Mouse (Mus musculus) liver, embryonic 11.5 days (tissue): ENCODE data around the gene Fam76b. TPM values are rescaled to one million over a fixed set of nuclear protein-coding genes. Genes with fewer than 3 reads are reported as not detected.

ENCODE experiments used
- ATAC-seq: fragments of 200-750 bp; cut with Nextera tagmentation; replicated peaks from 2 replicates; pipeline ENCODE4 v1.8.0; 2017; ENCODE audit warnings: moderate number of reproducible peaks, mild to moderate bottlenecking, moderate TSS enrichment, moderate library complexity; ENCODE audit not compliant: low FRiP score
- DNase-seq: peaks from one replicate; pipeline ENCODE4 v3.0.0-alpha.2; 2017; ENCODE audit warnings: low spot score
- H3K27ac ChIP-seq: fragments of 300-500 bp; sonication (generic); 2 replicates; pipeline ENCODE4 v1.5.1; 2014; ENCODE audit warnings: mild to moderate bottlenecking, low read depth, low read length, control low read depth
- H3K27me3 ChIP-seq: fragments of 300-500 bp; sonication (generic); replicated peaks from 2 replicates; pipeline ENCODE4 v1.6.1; 2014; ENCODE audit warnings: low read length, mixed read lengths; ENCODE audit not compliant: control insufficient read depth, insufficient read depth
- H3K36me3 ChIP-seq: fragments of 300-500 bp; sonication (generic); 2 replicates; pipeline ENCODE4 v1.6.1; 2014; ENCODE audit warnings: mild to moderate bottlenecking, low read length, moderate library complexity, mixed read lengths; ENCODE audit not compliant: control insufficient read depth, insufficient read depth
- H3K4me1 ChIP-seq: fragments of 300-500 bp; sonication (generic); replicated peaks from 2 replicates; pipeline ENCODE4 v1.6.1; 2014; ENCODE audit warnings: low read length, mixed read lengths; ENCODE audit not compliant: control insufficient read depth, insufficient read depth
- H3K4me2 ChIP-seq: fragments of 300-500 bp; sonication (generic); 2 replicates; pipeline ENCODE4 v1.6.1; 2014; ENCODE audit warnings: mild to moderate bottlenecking, control low read depth, moderate library complexity
- H3K4me3 ChIP-seq: fragments of 300-500 bp; sonication (generic); 2 replicates; pipeline ENCODE4 v1.5.1; 2014; ENCODE audit warnings: low read depth, low read length, control low read depth
- H3K9ac ChIP-seq: fragments of 300-500 bp; sonication (generic); 2 replicates; pipeline ENCODE4 v1.6.1; 2014; ENCODE audit warnings: low read depth, low read length, control low read depth
- H3K9me3 ChIP-seq: fragments of 300-500 bp; sonication (generic); 2 replicates; pipeline ENCODE4 v1.6.1; 2016; ENCODE audit warnings: low read length, inconsistent platforms, mixed read lengths; ENCODE audit not compliant: control insufficient read depth
- WGBS: fragments of 180-500 bp; shearing (Covaris S2); extraction: QIAGEN DNeasy Blood & Tissue Kit; methylation state at CpG from one replicate; pipeline ENCODE4 v1.1.7; 2014; 5-methylcytosine and 5-hydroxymethylcytosine counted together
- polyA plus RNA-seq: library from polyadenylated mRNA; unstranded; fragments of >200 nt; fragmentation: Nextera tagmentation; extraction: Ambion mirVana; gene quantifications from 2 replicates; pipeline ENCODE4 v1.2.1, GENCODE M21; 2014

Gene Fam76b
- polyA plus RNA-seq, 1 experiment from 2014 or later: 20.5 TPM

GRCm38 (mm10) chr9:13848481-13849480 is 21.3 kb downstream of the Fam76b start:
- no peak for DNase-seq
- no peak overlapping the region for H3K9ac ChIP-seq

DNA sequence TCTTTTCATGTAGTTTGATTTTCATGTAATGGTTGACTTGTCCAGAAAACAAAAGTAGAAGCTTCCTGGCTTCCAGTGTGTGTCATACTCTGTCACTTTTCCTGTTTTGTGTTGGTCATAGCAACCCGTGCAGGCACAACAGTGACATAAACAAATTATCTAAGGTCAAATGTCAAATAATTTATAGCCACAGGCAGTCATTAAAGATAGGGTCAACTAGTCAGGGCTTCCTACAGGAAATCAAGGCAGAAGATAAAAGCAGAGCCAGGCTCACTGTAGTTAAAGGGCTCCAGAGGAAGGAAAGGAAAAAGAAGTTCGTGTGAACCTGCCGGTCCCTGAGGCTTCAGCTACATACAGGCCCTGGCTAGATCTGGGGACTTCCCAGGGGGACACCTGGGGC is 26.4 kb downstream of the Fam76b start:
- no peak overlapping the region for H3K4me3 ChIP-seq
- no peaks in the 10 kb centered on the region for H3K36me3 ChIP-seq
- WGBS: 43% methylated on average over 3 of the region's 3 CpGs
- H3K9ac ChIP-seq: no peak overlapping the region
- H3K27ac ChIP-seq: no peak overlapping the region
- H3K9me3 ChIP-seq: no peaks in the 10 kb centered on the region
- DNase-seq: no peak
- no peak overlapping the region for H3K4me2 ChIP-seq
- H3K4me1 ChIP-seq: no peaks in the 10 kb centered on the region
- H3K27me3 ChIP-seq: no peaks in the 10 kb centered on the region
- no peak for ATAC-seq

More at GRCm38 (mm10) chr9:13848481-13849480, 21.3 kb downstream of the Fam76b start:
- Histone ChIP-seq H3K4me3 (no peak overlapping the region), H3K27ac (no peak overlapping the region), H3K4me1 (no peaks in the 10 kb centered on the region), H3K4me2 (no peak overlapping the region), H3K27me3 (no peaks in the 10 kb centered on the region), H3K36me3 (no peaks in the 10 kb centered on the region; the same call in 1 of the 2 replicates), H3K9me3 (no peaks in the 10 kb centered on the region)
- ATAC-seq: peak; percentile 65; the same call in 1 of the 2 replicates
- WGBS: 83% methylated on average over 10 of the region's 10 CpGs

- H3K27me3 ChIP-seq: no peaks in the 10 kb centered on the region
- no peak overlapping the region for H3K4me3 ChIP-seq
- ATAC-seq (no peak), DNase-seq (no peak)
- no peak overlapping the region for H3K4me2 ChIP-seq
- no peaks in the 10 kb centered on the region for H3K36me3 ChIP-seq
- no peaks in the 10 kb centered on the region for H3K9me3 ChIP-seq
- WGBS: 62% methylated on average over 1 of the region's 1 CpGs
- H3K9ac ChIP-seq: no peak overlapping the region
- no peak overlapping the region for H3K27ac ChIP-seq
- H3K4me1 ChIP-seq: no peaks in the 10 kb centered on the region
Observed at GRCm38 (mm10) chr9:13856247-13856646, 28.7 kb downstream of the Fam76b start.

DNA sequence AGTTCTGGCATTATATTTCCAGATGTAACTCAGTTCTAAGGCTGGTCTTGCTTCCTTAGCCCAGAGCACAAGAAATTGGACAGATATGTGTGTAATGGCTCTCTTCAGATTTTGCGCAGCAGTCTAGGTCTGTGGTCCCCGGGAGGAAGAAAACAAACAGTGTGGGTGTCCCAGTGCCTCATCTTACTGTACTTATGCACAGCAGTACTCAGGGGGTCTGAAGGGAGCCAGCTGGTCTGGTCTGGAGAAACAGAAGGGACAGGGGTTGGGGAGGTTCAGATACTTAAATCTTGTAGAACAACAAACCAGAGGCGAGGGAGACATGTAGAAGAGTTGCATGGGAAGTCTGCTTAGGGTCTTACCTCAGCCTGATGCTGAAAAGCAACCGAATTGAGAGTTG is 29.3 kb downstream of the Fam76b start:
- no peaks in the 10 kb centered on the region for H3K27me3 ChIP-seq
- WGBS: 71% methylated on average over 4 of the region's 4 CpGs
- H3K36me3 ChIP-seq: no peaks in the 10 kb centered on the region
- H3K9me3 ChIP-seq: no peaks in the 10 kb centered on the region
- H3K4me2 ChIP-seq: no peak overlapping the region
- H3K4me1 ChIP-seq: no peaks in the 10 kb centered on the region
- H3K9ac ChIP-seq: no peak overlapping the region
- no peak overlapping the region for H3K4me3 ChIP-seq
- no peak overlapping the region for H3K27ac ChIP-seq
- ATAC-seq (no peak), DNase-seq (no peak)

DNA sequence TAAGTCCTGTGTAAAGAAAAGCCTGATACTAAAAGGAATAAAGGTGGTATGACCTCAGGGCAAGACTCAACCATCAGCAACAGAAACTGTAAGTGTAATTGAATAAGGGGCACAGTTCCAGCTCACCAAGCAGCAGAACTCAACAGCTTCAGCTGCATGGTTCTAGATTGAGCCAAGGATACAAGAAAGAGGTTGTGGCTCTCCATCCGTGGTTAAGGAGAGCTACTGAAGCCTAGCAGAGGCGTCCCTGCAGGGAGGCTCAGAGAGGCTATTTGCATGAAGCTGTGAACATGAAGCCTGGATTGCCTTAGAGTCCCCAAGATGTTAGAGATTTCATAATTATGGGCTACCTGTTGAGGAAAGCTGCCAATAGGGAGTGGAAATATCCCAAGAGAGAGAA is 40.1 kb downstream of the Fam76b start:
- Histone ChIP-seq H3K4me2 (no peak overlapping the region), H3K4me3 (no peak overlapping the region), H3K27ac (no peak overlapping the region), H3K9me3 (no peaks in the 10 kb centered on the region), H3K9ac (no peak overlapping the region), H3K36me3 (no peaks in the 10 kb centered on the region), H3K4me1 (no peaks in the 10 kb centered on the region), H3K27me3 (no peaks in the 10 kb centered on the region)
- DNase-seq (no peak), ATAC-seq (no peak)
- 64% methylated on average over 2 of the region's 2 CpGs for WGBS

GRCm38 (mm10) chr9:13871631-13872030 is 44.1 kb downstream of the Fam76b start:
- Histone ChIP-seq H3K9me3 (no peaks in the 10 kb centered on the region), H3K9ac (no peak overlapping the region), H3K27me3 (no peaks in the 10 kb centered on the region), H3K4me3 (no peak overlapping the region), H3K4me1 (no peaks in the 10 kb centered on the region), H3K27ac (no peak overlapping the region), H3K4me2 (no peak overlapping the region), H3K36me3 (no peaks in the 10 kb centered on the region)
- 79% methylated on average over 7 of the region's 7 CpGs for WGBS
- ATAC-seq (no peak), DNase-seq (no peak)

DNA sequence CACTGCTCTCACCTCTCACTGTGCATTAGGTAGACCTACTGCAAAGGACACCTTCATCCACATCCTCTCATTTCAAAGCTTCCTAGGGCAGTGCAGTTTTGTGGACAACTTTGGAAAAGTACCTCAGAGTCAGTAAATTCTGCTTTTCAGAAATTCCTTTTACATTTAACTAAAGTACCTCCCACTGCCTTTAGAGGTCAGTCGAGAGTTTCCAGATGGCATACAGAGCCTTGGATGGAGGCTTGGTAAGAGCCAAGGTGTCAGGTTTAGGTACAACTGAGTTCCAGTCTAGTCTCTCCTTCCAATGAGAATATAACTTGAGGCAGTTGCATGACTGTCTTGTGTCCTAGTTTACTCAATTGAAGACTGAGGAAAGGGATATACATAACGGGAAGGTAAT is 46.8 kb downstream of the Fam76b start:
- H3K9ac ChIP-seq: no peak overlapping the region
- H3K4me2 ChIP-seq: no peak overlapping the region
- H3K27me3 ChIP-seq: no peaks in the 10 kb centered on the region
- no peaks in the 10 kb centered on the region for H3K4me1 ChIP-seq
- DNase-seq: no peak
- 39% methylated on average over 2 of the region's 2 CpGs for WGBS
- no peak overlapping the region for H3K27ac ChIP-seq
- no peaks in the 10 kb centered on the region for H3K9me3 ChIP-seq
- H3K36me3 ChIP-seq: no peaks in the 10 kb centered on the region
- ATAC-seq: no peak
- no peak overlapping the region for H3K4me3 ChIP-seq

GRCm38 (mm10) chr9:13875340-13875739 is 47.8 kb downstream of the Fam76b start:
- H3K36me3 ChIP-seq: no peaks in the 10 kb centered on the region
- no peak for DNase-seq
- no peak overlapping the region for H3K4me2 ChIP-seq
- no peak for ATAC-seq
- H3K27me3 ChIP-seq: no peaks in the 10 kb centered on the region
- no peak overlapping the region for H3K4me3 ChIP-seq
- no peaks in the 10 kb centered on the region for H3K9me3 ChIP-seq
- H3K4me1 ChIP-seq: no peaks in the 10 kb centered on the region
- WGBS: 51% methylated on average over 2 of the region's 2 CpGs
- no peak overlapping the region for H3K27ac ChIP-seq
- no peak overlapping the region for H3K9ac ChIP-seq

GRCm38 (mm10) chr9:13880761-13881160 is 53.2 kb downstream of the Fam76b start:
- H3K4me3 ChIP-seq: no peak overlapping the region
- no peak overlapping the region for H3K9ac ChIP-seq
- ATAC-seq (no peak), DNase-seq (no peak)
- H3K9me3 ChIP-seq: no peaks in the 10 kb centered on the region
- no peaks in the 10 kb centered on the region for H3K4me1 ChIP-seq
- no peak overlapping the region for H3K27ac ChIP-seq
- no peaks in the 10 kb centered on the region for H3K27me3 ChIP-seq
- H3K4me2 ChIP-seq: no peak overlapping the region
- no peaks in the 10 kb centered on the region for H3K36me3 ChIP-seq
- 25% methylated on average over 1 of the region's 1 CpGs for WGBS
